Mouse (Mus musculus) thymus, adult 2 months (tissue): ENCODE measurements around the gene Thra.

Experiments
- CTCF ChIP-seq: fragments of 200-500 bp; IDR thresholded peaks from 2 replicates; pipeline ENCODE4 v1.5.1; 2012; ENCODE audit warnings: mild to moderate bottlenecking, control low read depth, low read length, moderate library complexity, borderline replicate concordance; ENCODE audit not compliant: control insufficient read depth, poor library complexity, insufficient read depth; ENCODE audit errors: extremely low read depth
- POLR2A ChIP-seq: fragments of 200-500 bp; IDR thresholded peaks from 2 replicates; pipeline ENCODE4 v1.6.1; 2012; ENCODE audit warnings: mild to moderate bottlenecking, low read length, control low read depth, moderate library complexity; ENCODE audit not compliant: control insufficient read depth, poor library complexity, insufficient read depth; ENCODE audit errors: extremely low read depth

DNA sequence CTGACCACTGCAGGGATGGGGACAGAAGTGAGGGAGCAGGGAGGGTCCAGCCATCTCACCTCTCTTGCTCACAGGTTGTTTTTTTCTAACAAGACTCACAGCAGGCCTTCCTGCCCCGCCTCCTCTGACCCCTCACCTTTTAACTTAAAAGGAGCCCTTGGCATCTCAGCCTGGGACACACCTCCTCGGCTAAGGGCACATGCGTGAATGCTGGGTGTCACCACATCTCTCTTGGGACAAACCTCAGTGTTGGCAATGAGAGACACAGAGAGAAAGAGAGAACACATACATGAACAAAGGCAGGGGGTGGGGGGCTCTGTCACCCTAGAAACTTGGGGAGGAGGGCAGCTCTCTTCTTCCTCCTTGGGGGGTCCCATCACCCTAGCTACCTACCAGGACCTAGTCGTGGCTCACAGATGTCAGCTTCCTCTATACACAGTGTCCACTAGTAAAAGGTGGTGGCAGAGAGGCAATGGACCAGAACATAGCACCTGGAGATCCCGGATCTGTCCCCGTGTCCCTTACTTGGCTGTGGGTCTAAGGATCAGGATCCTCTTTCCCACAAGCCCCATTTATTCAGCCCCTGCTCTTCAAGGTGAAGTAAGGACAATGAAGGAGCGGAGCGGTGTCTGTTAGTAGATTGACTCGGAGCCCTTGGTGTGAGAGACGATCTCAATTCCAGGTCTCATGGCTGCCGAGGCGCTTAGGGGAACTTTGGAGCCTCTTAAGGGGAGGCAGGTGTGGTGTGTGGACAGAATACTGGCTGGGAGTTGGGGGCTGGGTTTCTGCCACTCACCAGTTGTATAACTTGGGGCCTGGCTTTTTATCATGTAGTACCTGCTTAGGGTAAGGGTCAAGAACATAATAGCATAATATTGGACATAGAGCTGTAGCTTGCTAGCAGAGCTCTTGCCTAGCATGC is 5.8 kb downstream of the Thra start:
- TF ChIP-seq POLR2A (no peak), CTCF (no peak)
